Comparison of ENCODE assay signal across 32 mouse cellular contexts in genomic region chr1:71263532-71263931, GRCm38 (mm10).
"Had no signal": no experiment of that assay in that cellular context is flagged by ENCODE, and none has a peak within 500 bp of the region (broad histone marks: within the 10 kb centered on the region; RNA-seq: fewer than 3 reads in every experiment).

No protein-coding gene starts in this region.

- DNase-seq: left cerebral cortex, postnatal 4 days; liver; liver, embryonic 13.5 days; liver, postnatal 0 days; lung, adult 18-20 months; lung, adult 2 months; lung, embryonic 14.5 days; lung, postnatal 10 days; lung, postnatal 14 days; lung, postnatal 36 days; lung, postnatal 4 days; midbrain, embryonic 14.5 days had no signal

- H3K4me2 ChIP-seq: limb, embryonic 12.5 days; limb, embryonic 13.5 days; limb, embryonic 15.5 days; liver, embryonic 11.5 days; liver, embryonic 12.5 days; liver, embryonic 13.5 days; liver, embryonic 15.5 days; lung, embryonic 14.5 days; lung, embryonic 15.5 days; midbrain, embryonic 11.5 days; midbrain, embryonic 12.5 days; midbrain, embryonic 13.5 days; midbrain, embryonic 15.5 days; neural tube, embryonic 12.5 days had no signal

- H3K4me3 ChIP-seq: limb, embryonic 10.5 days; limb, embryonic 12.5 days; limb, embryonic 13.5 days; limb, embryonic 15.5 days; liver, embryonic 12.5 days; liver, embryonic 13.5 days; liver, embryonic 15.5 days; lung, embryonic 15.5 days; megakaryocyte, embryonic 14.5 days; midbrain, embryonic 10.5 days; midbrain, embryonic 12.5 days; midbrain, embryonic 13.5 days; midbrain, embryonic 15.5 days; myocyte; neural tube, embryonic 12.5 days had no signal

- H3K9ac ChIP-seq: limb, embryonic 12.5 days; limb, embryonic 13.5 days; limb, embryonic 15.5 days; liver, embryonic 12.5 days; liver, embryonic 13.5 days; liver, embryonic 14.5 days; liver, embryonic 15.5 days; liver, postnatal 0 days; lung, embryonic 14.5 days; lung, embryonic 15.5 days; midbrain, embryonic 12.5 days; midbrain, embryonic 13.5 days; midbrain, embryonic 15.5 days; neural tube, embryonic 12.5 days had no signal

- H3K27ac ChIP-seq: limb, embryonic 10.5 days; limb, embryonic 12.5 days; limb, embryonic 13.5 days; limb, embryonic 15.5 days; liver, embryonic 12.5 days; liver, embryonic 13.5 days; liver, embryonic 14.5 days; liver, embryonic 15.5 days; lung, embryonic 15.5 days; macrophage; midbrain, embryonic 10.5 days; midbrain, embryonic 12.5 days; midbrain, embryonic 13.5 days; midbrain, embryonic 15.5 days; neural tube, embryonic 12.5 days had no signal

- ATAC-seq: liver, embryonic 12.5 days; liver, postnatal 0 days; lung, postnatal 0 days; midbrain, embryonic 13.5 days; midbrain, embryonic 15.5 days; midbrain, embryonic 16.5 days had no signal

- H3K36me3 ChIP-seq: limb, embryonic 10.5 days; limb, embryonic 12.5 days; limb, embryonic 13.5 days; limb, embryonic 15.5 days; liver, embryonic 12.5 days; liver, embryonic 13.5 days; liver, embryonic 15.5 days; lung, embryonic 15.5 days; midbrain, embryonic 10.5 days; midbrain, embryonic 12.5 days; midbrain, embryonic 13.5 days; midbrain, embryonic 15.5 days; neural tube, embryonic 12.5 days had no signal

- H3K27me3 ChIP-seq: limb, embryonic 12.5 days; limb, embryonic 13.5 days; limb, embryonic 15.5 days; liver, embryonic 12.5 days; liver, embryonic 13.5 days; liver, embryonic 15.5 days; lung, embryonic 15.5 days; megakaryocyte, embryonic 14.5 days; midbrain, embryonic 12.5 days; midbrain, embryonic 13.5 days; midbrain, embryonic 15.5 days; neural tube, embryonic 12.5 days had no signal

- H3K9me3 ChIP-seq: limb, embryonic 10.5 days; limb, embryonic 12.5 days; limb, embryonic 13.5 days; limb, embryonic 15.5 days; liver, embryonic 12.5 days; liver, embryonic 13.5 days; liver, embryonic 15.5 days; lung, embryonic 15.5 days; midbrain, embryonic 10.5 days; midbrain, embryonic 12.5 days; midbrain, embryonic 13.5 days; midbrain, embryonic 15.5 days; neural tube, embryonic 12.5 days had no signal

- H3K4me1 ChIP-seq: limb, embryonic 10.5 days; limb, embryonic 12.5 days; limb, embryonic 13.5 days; limb, embryonic 15.5 days; liver, embryonic 12.5 days; liver, embryonic 13.5 days; liver, embryonic 15.5 days; lung, embryonic 15.5 days; megakaryocyte, embryonic 14.5 days; midbrain, embryonic 10.5 days; midbrain, embryonic 12.5 days; midbrain, embryonic 13.5 days; midbrain, embryonic 15.5 days; neural tube, embryonic 12.5 days had no signal
